Mouse (Mus musculus) limb, embryonic 10.5 days (tissue): ENCODE results near the gene Icam1. TPM values are rescaled to one million over a fixed set of nuclear protein-coding genes. Genes with fewer than 3 reads are reported as not detected.

Experiments
- DNase-seq: peaks from one replicate; pipeline ENCODE4 v3.0.0-alpha.2; 2017; ENCODE audit warnings: low spot score
- H3K27ac ChIP-seq: fragments of 300-500 bp; sonication (generic); 2 replicates; pipeline ENCODE4 v1.5.1; 2016; ENCODE audit warnings: mild to moderate bottlenecking
- H3K27me3 ChIP-seq: fragments of 300-500 bp; sonication (generic); 2 replicates; pipeline ENCODE4 v1.6.1; 2016; ENCODE audit warnings: low read depth, mild to moderate bottlenecking; ENCODE audit not compliant: poor library complexity, severe bottlenecking
- H3K36me3 ChIP-seq: fragments of 300-500 bp; sonication (generic); 2 replicates; pipeline ENCODE4 v1.6.1; 2016; ENCODE audit warnings: mild to moderate bottlenecking, moderate library complexity
- H3K4me1 ChIP-seq: fragments of 300-500 bp; sonication (generic); 2 replicates; pipeline ENCODE4 v1.6.1; 2016
- H3K4me3 ChIP-seq: fragments of 300-500 bp; sonication (generic); 2 replicates; pipeline ENCODE4 v1.5.1; 2016; ENCODE audit warnings: mild to moderate bottlenecking, moderate library complexity
- H3K9me3 ChIP-seq: fragments of 300-500 bp; sonication (generic); replicated peaks from 2 replicates; pipeline ENCODE4 v1.6.1; 2016; ENCODE audit warnings: mild to moderate bottlenecking
- WGBS: fragments of 180-500 bp; shearing (Covaris S2); methylation state at CpG from one replicate; pipeline ENCODE4 v1.1.7; 2016; 5-methylcytosine and 5-hydroxymethylcytosine counted together
- microRNA counts: library from miRNA; unstranded; fragments of <30 nt; microRNA quantifications from one replicate; lab custom pipeline; 2017
- microRNA-seq: library from miRNA; unstranded; fragments of <30 nt; microRNA quantifications from one replicate; pipeline ENCODE4, GENCODE M21; 2017
- polyA plus RNA-seq: library from polyadenylated mRNA; unstranded; fragments of >200 nt; fragmentation: Nextera tagmentation; extraction: Ambion mirVana; gene quantifications from 2 replicates; pipeline ENCODE4 v1.2.1, GENCODE M21; 2016

Icam1 gene
- polyA plus RNA-seq, 1 experiment from 2014 or later = 7.6 TPM

GRCm38 (mm10) chr9:21045235-21045634, 29.4 kb downstream of the Icam1 start:
- peaks cover 10% of the 10 kb centered on the region for H3K4me1 ChIP-seq
- DNase-seq = no peak
- H3K36me3 ChIP-seq = no peaks in the 10 kb centered on the region
- H3K27ac ChIP-seq = no peak overlapping the region
- WGBS = 83% methylated on average over 3 of the region's 3 CpGs
- no peaks in the 10 kb centered on the region for H3K9me3 ChIP-seq
- peaks cover 18% of the 10 kb centered on the region for H3K27me3 ChIP-seq
- H3K4me3 ChIP-seq = no peak overlapping the region

- 66% methylated on average over 10 of the region's 10 CpGs for WGBS
- no peaks in the 10 kb centered on the region for H3K4me1 ChIP-seq
- no peak overlapping the region for H3K4me3 ChIP-seq
- no peaks in the 10 kb centered on the region for H3K9me3 ChIP-seq
- H3K36me3 ChIP-seq = no peaks in the 10 kb centered on the region
- no peak for DNase-seq
- H3K27me3 ChIP-seq = 0 out of 2 replicates have a peak, but pooled peaks cover 3% of the 10 kb centered on the region
- H3K27ac ChIP-seq = no peak overlapping the region
These were observed 35.8 kb downstream of the Icam1 start for GRCm38 (mm10) chr9:21051578-21051977.

DNA sequence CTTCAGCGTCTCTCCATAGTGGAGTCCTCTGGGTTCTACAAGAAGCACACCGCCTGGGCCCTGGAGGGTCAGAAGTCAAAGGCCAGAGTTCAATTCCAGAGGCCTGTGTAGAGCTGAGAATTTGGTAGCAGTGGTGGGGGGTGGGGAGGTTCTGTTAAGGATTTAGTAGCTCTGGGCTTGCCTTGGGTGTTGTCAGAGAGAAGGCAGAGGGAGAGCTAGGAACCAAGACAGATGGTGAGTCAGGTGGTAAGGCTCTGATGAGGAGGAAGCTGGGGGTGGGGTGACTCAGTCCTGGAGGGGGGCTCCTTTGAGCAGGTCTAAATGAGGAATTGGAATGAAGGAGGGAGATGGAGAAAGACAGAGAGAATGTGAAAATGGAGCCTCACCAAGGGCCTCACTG, 47.1 kb downstream of the Icam1 start:
- Histone ChIP-seq H3K27ac (no peak overlapping the region), H3K27me3 (no peaks in the 10 kb centered on the region), H3K36me3 (peaks cover 53% of the 10 kb centered on the region), H3K9me3 (no peaks in the 10 kb centered on the region), H3K4me3 (no peak overlapping the region), H3K4me1 (0 out of 2 replicates have a peak, but pooled peaks cover 3% of the 10 kb centered on the region)
- 80% methylated on average over 2 of the region's 2 CpGs for WGBS
- no peak for DNase-seq

DNA sequence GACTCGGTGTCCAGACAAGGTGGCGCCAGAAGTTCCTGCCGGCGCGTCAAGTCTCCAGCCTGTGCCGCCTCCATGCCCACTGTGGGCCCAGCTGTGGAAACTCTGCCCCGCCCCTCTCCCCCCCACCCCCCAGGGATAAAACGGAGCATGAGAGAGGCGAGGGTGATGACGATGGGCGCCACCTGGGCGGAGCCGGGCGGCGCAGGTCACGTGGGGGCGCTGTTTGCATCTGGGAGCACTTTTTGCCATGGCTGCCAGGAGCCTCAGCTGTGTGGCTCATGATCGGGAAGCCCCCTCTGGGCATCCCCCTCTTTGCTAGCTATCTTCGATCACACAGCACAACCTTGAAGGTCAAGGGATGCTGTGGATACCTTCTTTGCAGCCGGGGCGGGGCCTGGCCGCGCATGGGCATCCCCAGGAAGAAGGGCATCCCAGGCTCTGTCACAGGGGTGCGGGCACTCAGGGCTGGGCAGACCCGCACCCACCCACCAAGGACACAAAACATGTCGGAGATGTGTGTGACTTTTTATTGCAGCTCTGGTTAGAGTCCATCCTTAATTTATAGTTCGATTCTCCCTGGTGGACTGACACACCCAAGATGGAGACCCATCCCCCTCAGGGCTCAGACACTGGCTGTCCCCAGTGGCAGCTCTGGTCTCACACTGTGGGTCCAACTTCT, 51.4 kb downstream of the Icam1 start, which contains the start of gene Zglp1:
TSS of gene Zglp1 (minus strand) at position 88 of the 679 bp plus-strand sequence.
- WGBS = 80% methylated on average over 27 of the region's 27 CpGs
- H3K9me3 ChIP-seq = no peaks in the 10 kb centered on the region
- H3K4me1 ChIP-seq = peaks cover 10% of the 10 kb centered on the region
- H3K4me3 ChIP-seq = no peak within 1 kb of the TSS
- H3K27me3 ChIP-seq = no peaks in the 10 kb centered on the region
- H3K27ac ChIP-seq = no peak within 1 kb of the TSS
- DNase-seq = no peak
- H3K36me3 ChIP-seq = peaks cover 73% of the 10 kb centered on the region

- Histone ChIP-seq H3K4me3 (peak overlapping the region; percentile 71), H3K9me3 (no peaks in the 10 kb centered on the region), H3K27me3 (no peaks in the 10 kb centered on the region), H3K4me1 (peaks cover 19% of the 10 kb centered on the region), H3K36me3 (peaks cover 68% of the 10 kb centered on the region), H3K27ac (peak overlapping the region; percentile 92)
- no peak for DNase-seq
- 10% methylated on average over 4 of the region's 4 CpGs for WGBS
These were observed 56.9 kb downstream of the Icam1 start for GRCm38 (mm10) chr9:21072641-21073040.

DNA sequence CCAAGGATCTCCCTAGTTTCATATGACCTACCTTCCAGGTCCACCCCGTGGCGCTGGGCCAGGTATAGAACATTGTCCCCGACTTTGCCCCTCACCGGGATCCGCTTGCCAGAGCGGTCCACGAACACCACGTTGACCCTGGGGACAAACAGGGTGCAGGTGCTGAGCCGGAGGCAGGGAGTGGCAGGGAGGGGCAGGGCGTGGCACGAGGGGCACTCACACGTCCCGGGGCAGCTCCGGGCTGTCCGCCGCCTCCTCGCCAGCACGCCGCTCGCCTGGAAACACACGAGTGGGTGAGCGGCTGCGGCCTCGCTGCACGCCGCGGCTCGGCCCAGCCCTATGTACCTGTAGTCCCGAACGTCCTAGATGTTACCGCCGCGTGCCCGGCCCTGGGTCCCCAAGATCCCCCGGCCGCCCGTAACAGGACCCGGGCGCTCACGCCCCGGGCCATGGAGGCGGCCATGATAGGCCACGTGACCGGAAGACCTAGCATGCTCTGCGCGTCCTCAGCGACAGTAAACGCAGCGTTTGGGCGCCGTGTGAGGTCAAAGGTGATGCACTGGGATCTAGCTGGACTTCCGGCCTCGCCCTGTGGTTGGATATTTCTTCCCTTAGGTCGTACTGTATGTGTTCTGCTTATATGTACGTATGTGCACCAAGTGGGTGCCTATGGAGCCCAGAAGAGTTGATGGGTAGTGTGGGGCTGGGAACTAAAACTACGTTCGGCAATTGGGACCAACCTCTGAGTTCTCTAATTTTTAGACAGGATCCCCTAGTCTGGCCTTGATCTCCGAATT, 57.5 kb downstream of the Icam1 start, which contains the start of the genes Gm49373 and Fdx1l:
TSS of gene Gm49373 (minus strand) at position 53 of the 797 bp plus-strand sequence.
TSS of gene Fdx1l (minus strand) at position 571 of the 797 bp plus-strand sequence.
- Histone ChIP-seq H3K27ac (peak within 1 kb of the TSS; percentile 92), H3K36me3 (peaks cover 69% of the 10 kb centered on the region), H3K9me3 (no peaks in the 10 kb centered on the region), H3K4me1 (peaks cover 19% of the 10 kb centered on the region), H3K4me3 (peak within 1 kb of the TSS; percentile 71), H3K27me3 (no peaks in the 10 kb centered on the region)
- peak; percentile 93 for DNase-seq
- WGBS = 3% methylated on average over 58 of the region's 58 CpGs

GRCm38 (mm10) chr9:21074173-21074572, 58.4 kb downstream of the Icam1 start:
- 89% methylated on average over 1 of the region's 1 CpGs for WGBS
- Histone ChIP-seq H3K27me3 (no peaks in the 10 kb centered on the region), H3K9me3 (no peaks in the 10 kb centered on the region), H3K4me3 (peak overlapping the region; percentile 71; the same call in 1 of the 2 replicates), H3K27ac (peak overlapping the region; percentile 92; the same call in 1 of the 2 replicates), H3K36me3 (peaks cover 78% of the 10 kb centered on the region), H3K4me1 (peaks cover 19% of the 10 kb centered on the region)
- no peak for DNase-seq

DNA sequence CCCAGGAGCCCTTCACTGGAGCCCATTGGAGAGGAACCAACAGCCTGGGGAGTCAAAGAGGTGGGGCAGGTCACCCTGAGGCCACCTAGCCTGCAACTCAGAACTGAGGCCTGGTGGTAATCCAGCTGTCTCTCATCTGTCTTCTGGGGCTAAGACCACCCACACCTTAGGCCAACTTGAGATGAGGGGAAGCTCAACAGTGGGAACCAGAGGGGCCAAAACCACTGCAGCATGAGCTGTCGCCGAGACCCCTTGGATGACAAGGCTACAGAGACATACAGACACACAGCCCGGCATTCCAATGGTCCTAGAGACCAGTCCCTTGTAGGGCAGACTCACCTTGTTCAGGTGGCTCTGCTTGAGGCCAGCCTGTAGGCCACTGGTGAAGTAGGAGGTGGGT, 59.8 kb downstream of the Icam1 start:
- H3K9me3 ChIP-seq = no peaks in the 10 kb centered on the region
- no peak overlapping the region for H3K4me3 ChIP-seq
- no peaks in the 10 kb centered on the region for H3K27me3 ChIP-seq
- H3K4me1 ChIP-seq = peaks cover 19% of the 10 kb centered on the region
- DNase-seq = no peak
- H3K36me3 ChIP-seq = peaks cover 83% of the 10 kb centered on the region
- H3K27ac ChIP-seq = no peak overlapping the region
- 90% methylated on average over 3 of the region's 3 CpGs for WGBS

MicroRNAs encoded within 50 kb of the gene (microRNA counts, 519-probe panel; counts per million panel counts)
- microRNA mmu-miR-1900 (lab: Ali Mortazavi, UCI) = 4,838 counts per million, percentile 84 among the panel's probes with 10 or more counts

Small RNAs within 50 kb of the gene (microRNA-seq; reads per million reads assigned to microRNA genes)
- gene Mir1900 (not detected), gene Mir7082 (2.9 reads per million, percentile 1 among the genes with 10 or more reads in this experiment)

Other genes with a start within 250 kb of the Icam1 start
- 0.06 and 0.13 TPM in 2 replicates for gene Col5a3, start 200.9 kb upstream of the Icam1 start, polyA plus RNA-seq
- gene Rdh8, start 197.5 kb upstream of the Icam1 start, polyA plus RNA-seq = not detected in 2 replicates
- gene A230050P20Rik, start 147.3 kb upstream of the Icam1 start, polyA plus RNA-seq = 1.7 and 1.8 TPM in 2 replicates
- gene Angptl6, start 136.3 kb upstream of the Icam1 start, polyA plus RNA-seq = 2.4 and 2.9 TPM in 2 replicates
- 103 and 121 TPM in 2 replicates for gene Ppan, start 127.8 kb upstream of the Icam1 start, polyA plus RNA-seq
- 415 and 453 TPM in 2 replicates for gene Eif3g, start 117.4 kb upstream of the Icam1 start, polyA plus RNA-seq
- 173 and 178 TPM in 2 replicates for gene Dnmt1, start 56.1 kb upstream of the Icam1 start, polyA plus RNA-seq
- 47.6 and 53.7 TPM in 2 replicates for gene S1pr2, start 39.2 kb upstream of the Icam1 start, polyA plus RNA-seq
- 177 and 190 TPM in 2 replicates for gene Mrpl4, start 13.2 kb upstream of the Icam1 start, polyA plus RNA-seq
- 5.1 and 5.4 TPM in 2 replicates for gene Icam4, start 13.4 kb downstream of the Icam1 start, polyA plus RNA-seq
- 0.05 TPM in 1 of 2 replicates, not detected in the other for gene Icam5, start 16.1 kb downstream of the Icam1 start, polyA plus RNA-seq
- gene Zglp1, start 51.1 kb downstream of the Icam1 start, polyA plus RNA-seq = 0.61 and 2.5 TPM in 2 replicates
- 0.68 and 0.81 TPM in 2 replicates for gene Gm49373, start 57.1 kb downstream of the Icam1 start, polyA plus RNA-seq
- 69.5 and 74.7 TPM in 2 replicates for gene Fdx1l, start 57.6 kb downstream of the Icam1 start, polyA plus RNA-seq
- gene Gm38431, start 76.0 kb downstream of the Icam1 start, polyA plus RNA-seq = 5.4 TPM in 2 replicates
- gene Raver1, start 76.0 kb downstream of the Icam1 start, polyA plus RNA-seq = 109 and 115 TPM in 2 replicates
- gene Tyk2, start 115.3 kb downstream of the Icam1 start, polyA plus RNA-seq = 11.5 and 15.3 TPM in 2 replicates
- 434 and 487 TPM in 2 replicates for gene Cdc37, start 134.0 kb downstream of the Icam1 start, polyA plus RNA-seq
- gene Pde4a, start 149.7 kb downstream of the Icam1 start, polyA plus RNA-seq = 3.6 and 4.5 TPM in 2 replicates
- gene Keap1, start 223.4 kb downstream of the Icam1 start, polyA plus RNA-seq = 50.4 and 61.7 TPM in 2 replicates
- gene S1pr5, start 232.5 kb downstream of the Icam1 start, polyA plus RNA-seq = 0.15 and 0.33 TPM in 2 replicates
- gene Atg4d, start 249.3 kb downstream of the Icam1 start, polyA plus RNA-seq = 38.5 and 41.3 TPM in 2 replicates